Mouse (Mus musculus): ENCODE measurements around the gene Rorb. TPM values are rescaled to one million over a fixed set of nuclear protein-coding genes. Genes with fewer than 3 reads are reported as not detected.
A peak's percentile ranks its signal among the peaks of the same experiment; 100 is the strongest.

The Rorb gene
- polyA plus RNA-seq, 1 experiment from 2014 or later: 1.0 TPM

- Histone ChIP-seq H3K27me3 (no peaks in the 10 kb centered on the region), H3K4me1 (no peaks in the 10 kb centered on the region), H3K9me3 (replicated peaks) (no peaks in the 10 kb centered on the region), H3K4me3 (replicated peaks) (no peak overlapping the region), H3K9ac (no peak overlapping the region), H3K36me3 (no peaks in the 10 kb centered on the region), H3K4me2 (replicated peaks) (no peak overlapping the region), H3K27ac (replicated peaks) (no peak overlapping the region)
- ATAC-seq (ENCODE audit: insufficient number of reproducible peaks, low FRiP score, low TSS enrichment, low read depth): no peak
- 88% methylated on average over 3 of the region's 3 CpGs for WGBS
Measured at GRCm38 (mm10) chr19:18945265-18945664, 165.7 kb downstream of the Rorb start.

- Histone ChIP-seq H3K4me3 (replicated peaks) (no peak overlapping the region), H3K9me3 (replicated peaks) (no peaks in the 10 kb centered on the region), H3K36me3 (no peaks in the 10 kb centered on the region), H3K4me2 (replicated peaks) (no peak overlapping the region), H3K4me1 (no peaks in the 10 kb centered on the region), H3K27ac (replicated peaks) (no peak overlapping the region), H3K9ac (no peak overlapping the region), H3K27me3 (no peaks in the 10 kb centered on the region)
- 81% methylated on average over 6 of the region's 6 CpGs for WGBS
- ATAC-seq (ENCODE audit: insufficient number of reproducible peaks, low FRiP score, low TSS enrichment, low read depth): no peak
Measured at GRCm38 (mm10) chr19:18941391-18941790, 169.6 kb downstream of the Rorb start.

DNA sequence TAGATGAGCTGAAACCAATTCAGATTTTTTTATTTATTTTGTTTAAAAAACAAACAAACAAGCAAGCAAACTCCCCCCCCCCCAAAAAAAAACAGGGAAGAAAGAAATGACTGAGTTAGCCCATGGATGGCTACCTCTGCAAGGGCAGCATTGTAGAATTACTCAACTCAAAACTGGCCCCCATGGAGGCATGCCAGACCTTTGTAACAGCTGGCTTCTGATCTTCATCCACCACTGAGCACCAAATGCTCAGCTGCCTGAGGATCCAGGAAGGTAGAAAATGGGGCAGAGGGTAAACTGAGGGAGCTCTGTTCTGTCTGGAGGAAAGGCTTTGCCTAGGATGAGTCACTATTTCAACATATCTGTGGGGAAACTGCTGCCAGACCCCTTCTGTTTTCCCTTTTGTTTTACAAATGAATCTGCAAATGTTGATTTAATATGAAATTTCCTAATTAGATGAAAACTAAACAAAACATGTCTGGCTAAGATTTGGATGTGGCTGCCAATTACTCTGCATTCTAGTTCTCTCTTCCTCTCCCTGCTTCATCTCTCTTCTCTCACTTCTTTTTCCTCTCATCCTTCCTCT lies 199.1 kb downstream of the Rorb start:
- Histone ChIP-seq H3K9me3 (replicated peaks) (no peaks in the 10 kb centered on the region), H3K4me1 (no peaks in the 10 kb centered on the region), H3K4me2 (replicated peaks) (no peak overlapping the region), H3K9ac (no peak overlapping the region), H3K27me3 (no peaks in the 10 kb centered on the region), H3K27ac (replicated peaks) (no peak overlapping the region), H3K4me3 (replicated peaks) (no peak overlapping the region), H3K36me3 (no peaks in the 10 kb centered on the region)
- no peak for ATAC-seq (ENCODE audit: insufficient number of reproducible peaks, low FRiP score, low TSS enrichment, low read depth)

DNA sequence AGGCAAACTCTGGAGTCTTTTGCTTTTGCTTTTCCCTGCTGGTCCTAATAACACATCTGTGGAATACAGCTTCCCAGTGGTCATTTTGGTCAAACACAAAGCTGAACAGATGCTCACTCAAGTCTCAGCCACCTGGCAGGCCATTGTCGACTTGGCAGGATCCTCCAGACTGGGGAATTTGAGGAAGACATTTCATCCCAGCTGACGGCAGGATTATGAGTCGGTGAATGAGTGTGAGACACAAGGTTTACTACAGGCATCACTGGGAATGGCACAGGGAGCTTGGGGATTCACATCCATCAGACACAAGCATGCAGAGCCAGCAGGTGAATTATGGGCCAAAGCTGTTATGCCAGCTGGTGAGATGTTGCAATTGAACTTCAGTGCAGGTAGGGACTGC lies 201.4 kb downstream of the Rorb start:
- Histone ChIP-seq H3K36me3 (no peaks in the 10 kb centered on the region), H3K9me3 (replicated peaks) (no peaks in the 10 kb centered on the region), H3K4me3 (replicated peaks) (no peak overlapping the region), H3K9ac (no peak overlapping the region), H3K4me1 (no peaks in the 10 kb centered on the region), H3K27me3 (no peaks in the 10 kb centered on the region), H3K4me2 (replicated peaks) (no peak overlapping the region), H3K27ac (replicated peaks) (no peak overlapping the region)
- 68% methylated on average over 3 of the region's 3 CpGs for WGBS
- ATAC-seq (ENCODE audit: insufficient number of reproducible peaks, low FRiP score, low TSS enrichment, low read depth): no peak

DNA sequence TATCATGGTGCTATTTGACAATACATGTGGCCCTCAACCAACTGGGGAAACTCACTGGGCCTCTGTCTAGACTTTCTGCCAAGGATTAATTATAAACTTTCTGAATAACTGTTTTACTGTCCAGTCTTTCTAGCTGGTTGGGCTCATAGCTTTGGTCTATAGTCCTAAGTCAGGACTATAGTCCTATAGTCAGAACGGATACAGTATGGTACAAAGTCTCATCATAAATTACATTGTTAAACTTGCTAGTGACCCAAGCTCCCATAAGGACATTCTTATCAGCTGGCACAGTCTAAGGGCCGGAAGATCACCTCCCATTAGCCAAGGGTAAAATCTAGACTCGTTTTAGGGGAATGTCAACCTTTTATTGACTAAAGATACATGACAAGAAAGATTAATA lies 205.5 kb downstream of the Rorb start:
- ATAC-seq (ENCODE audit: insufficient number of reproducible peaks, low FRiP score, low TSS enrichment, low read depth): no peak
- Histone ChIP-seq H3K9ac (no peak overlapping the region), H3K27me3 (no peaks in the 10 kb centered on the region), H3K4me1 (no peaks in the 10 kb centered on the region), H3K36me3 (no peaks in the 10 kb centered on the region), H3K9me3 (replicated peaks) (no peaks in the 10 kb centered on the region), H3K27ac (replicated peaks) (no peak overlapping the region), H3K4me3 (replicated peaks) (no peak overlapping the region), H3K4me2 (replicated peaks) (no peak overlapping the region)
- whole genome bisulfite sequencing: 73% methylated on average over 3 of the region's 3 CpGs

DNA sequence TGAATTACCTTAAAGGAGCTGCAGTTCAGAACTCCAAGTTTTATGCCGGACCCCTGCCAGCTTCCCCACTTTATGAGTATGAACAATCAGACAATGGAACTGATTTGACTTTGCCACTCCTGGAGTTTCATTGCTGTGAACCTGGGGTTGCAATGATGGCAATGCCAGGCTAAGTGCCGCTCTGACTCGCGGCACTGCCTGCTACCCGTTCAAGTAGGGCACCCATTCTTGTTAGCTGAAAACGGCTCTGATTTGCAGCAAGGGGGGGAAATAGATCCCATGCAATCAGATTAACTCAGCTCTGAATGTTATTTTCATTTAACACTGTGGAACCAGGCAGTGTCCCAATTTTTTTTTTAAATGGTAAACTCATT lies 208.3 kb downstream of the Rorb start:
- H3K9me3 ChIP-seq (replicated peaks): no peaks in the 10 kb centered on the region
- no peak overlapping the region for H3K27ac ChIP-seq (replicated peaks)
- H3K4me3 ChIP-seq (replicated peaks): no peak overlapping the region
- H3K4me2 ChIP-seq (replicated peaks): no peak overlapping the region
- H3K4me1 ChIP-seq: no peaks in the 10 kb centered on the region
- 88% methylated on average over 6 of the region's 6 CpGs for WGBS
- H3K27me3 ChIP-seq: no peaks in the 10 kb centered on the region
- H3K36me3 ChIP-seq: no peaks in the 10 kb centered on the region
- ATAC-seq (ENCODE audit: insufficient number of reproducible peaks, low FRiP score, low TSS enrichment, low read depth): no peak
- H3K9ac ChIP-seq: no peak overlapping the region

DNA sequence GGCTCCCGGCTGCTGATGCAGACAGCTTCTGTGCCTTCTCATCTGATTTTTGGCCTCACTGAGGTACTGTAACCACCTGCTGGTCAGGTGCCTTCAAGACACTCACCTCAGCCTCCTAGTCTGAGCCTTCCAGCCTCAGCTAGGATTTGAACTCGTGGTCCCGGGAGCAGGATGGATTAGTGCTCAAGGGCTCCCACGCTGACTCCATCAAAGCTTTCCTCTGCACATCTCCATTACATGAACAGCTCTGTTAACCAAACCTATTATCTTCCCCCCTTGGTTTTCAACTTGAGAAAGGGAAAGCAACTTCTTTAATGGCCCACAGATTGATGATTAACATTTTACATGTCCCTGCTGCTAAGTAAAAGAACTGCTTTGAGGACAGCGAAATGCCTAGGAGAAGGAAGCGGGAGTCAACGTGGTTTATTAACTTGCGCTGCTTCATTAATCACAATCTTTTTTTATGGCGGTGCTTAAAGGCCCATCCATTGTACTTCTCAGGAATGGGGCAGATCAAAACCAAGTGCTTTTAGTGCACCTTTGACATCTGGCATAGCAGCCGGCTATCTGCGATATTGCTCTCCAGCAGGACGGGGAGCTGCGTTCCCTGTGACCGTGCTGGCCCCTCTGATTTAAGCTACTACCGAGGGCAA lies 208.8 kb downstream of the Rorb start:
- H3K9me3 ChIP-seq (replicated peaks): no peaks in the 10 kb centered on the region
- H3K4me3 ChIP-seq (replicated peaks): no peak overlapping the region
- no peak for ATAC-seq (ENCODE audit: insufficient number of reproducible peaks, low FRiP score, low TSS enrichment, low read depth)
- no peaks in the 10 kb centered on the region for H3K36me3 ChIP-seq
- no peaks in the 10 kb centered on the region for H3K27me3 ChIP-seq
- H3K4me1 ChIP-seq: no peaks in the 10 kb centered on the region
- no peak overlapping the region for H3K9ac ChIP-seq
- WGBS: 84% methylated on average over 15 of the region's 15 CpGs
- no peak overlapping the region for H3K27ac ChIP-seq (replicated peaks)
- no peak overlapping the region for H3K4me2 ChIP-seq (replicated peaks)

- ATAC-seq (ENCODE audit: insufficient number of reproducible peaks, low FRiP score, low TSS enrichment, low read depth): no peak
- no peak overlapping the region for H3K27ac ChIP-seq (replicated peaks)
Measured at GRCm38 (mm10) chr19:18898238-18898637, 212.8 kb downstream of the Rorb start.

GRCm38 (mm10) chr19:18890216-18890615 lies 220.8 kb downstream of the Rorb start:
- Histone ChIP-seq H3K9me3 (replicated peaks) (no peaks in the 10 kb centered on the region), H3K9ac (no peak overlapping the region), H3K36me3 (no peaks in the 10 kb centered on the region), H3K4me3 (replicated peaks) (no peak overlapping the region), H3K4me1 (peaks cover 10% of the 10 kb centered on the region; the same call in 1 of the 2 replicates), H3K4me2 (replicated peaks) (no peak overlapping the region), H3K27ac (replicated peaks) (no peak overlapping the region), H3K27me3 (no peaks in the 10 kb centered on the region)
- no peak for ATAC-seq (ENCODE audit: insufficient number of reproducible peaks, low FRiP score, low TSS enrichment, low read depth)
- WGBS: 74% methylated on average over 4 of the region's 4 CpGs

More at GRCm38 (mm10) chr19:18898238-18898637, 212.8 kb downstream of the Rorb start:
- H3K9me3 ChIP-seq (replicated peaks): no peaks in the 10 kb centered on the region
- H3K27me3 ChIP-seq: no peaks in the 10 kb centered on the region
- no peaks in the 10 kb centered on the region for H3K36me3 ChIP-seq
- no peak overlapping the region for H3K4me2 ChIP-seq (replicated peaks)
- no peak overlapping the region for H3K9ac ChIP-seq
- H3K4me1 ChIP-seq: no peaks in the 10 kb centered on the region
- no peak overlapping the region for H3K4me3 ChIP-seq (replicated peaks)

GRCm38 (mm10) chr19:18889632-18890031 lies 221.4 kb downstream of the Rorb start:
- Histone ChIP-seq H3K27ac (replicated peaks) (no peak overlapping the region), H3K36me3 (no peaks in the 10 kb centered on the region), H3K9me3 (replicated peaks) (no peaks in the 10 kb centered on the region), H3K9ac (no peak overlapping the region), H3K4me1 (peaks cover 10% of the 10 kb centered on the region; the same call in 1 of the 2 replicates), H3K4me3 (replicated peaks) (no peak overlapping the region), H3K4me2 (replicated peaks) (peak overlapping the region; percentile 39), H3K27me3 (no peaks in the 10 kb centered on the region)
- ATAC-seq (ENCODE audit: insufficient number of reproducible peaks, low FRiP score, low TSS enrichment, low read depth): no peak
- WGBS: 69% methylated on average over 1 of the region's 1 CpGs

GRCm38 (mm10) chr19:18889117-18889627 lies 221.8 kb downstream of the Rorb start:
- no peak for ATAC-seq (ENCODE audit: insufficient number of reproducible peaks, low FRiP score, low TSS enrichment, low read depth)
- 10% methylated on average over 11 of the region's 11 CpGs for WGBS
- Histone ChIP-seq H3K36me3 (no peaks in the 10 kb centered on the region), H3K9me3 (replicated peaks) (no peaks in the 10 kb centered on the region), H3K4me2 (replicated peaks) (peak overlapping the region; percentile 39), H3K27ac (replicated peaks) (no peak overlapping the region), H3K4me1 (peaks cover 10% of the 10 kb centered on the region; the same call in 1 of the 2 replicates), H3K4me3 (replicated peaks) (peak overlapping the region; percentile 26), H3K27me3 (no peaks in the 10 kb centered on the region), H3K9ac (no peak overlapping the region)

All from embryonic facial prominence, embryonic 15.5 days (tissue).